Mouse (Mus musculus) heart, embryonic 11.5 days (tissue): Measurements from ENCODE around the gene Rdm1. TPM values are rescaled to one million over a fixed set of nuclear protein-coding genes. Genes with fewer than 3 reads are reported as not detected.

ENCODE experiments used
- ATAC-seq: fragments of 200-750 bp; cut with Nextera tagmentation; replicated peaks from 2 replicates; pipeline ENCODE4 v1.8.0; 2017; ENCODE audit warnings: moderate library complexity; ENCODE audit not compliant: insufficient number of reproducible peaks, low FRiP score, low TSS enrichment
- H3K27ac ChIP-seq: fragments of 300-500 bp; sonication (generic); 2 replicates; pipeline ENCODE4 v1.5.1; 2014; ENCODE audit warnings: mild to moderate bottlenecking, low read depth, low read length
- H3K27me3 ChIP-seq: fragments of 300-500 bp; sonication (generic); 2 replicates; pipeline ENCODE4 v1.6.1; 2014; ENCODE audit warnings: mild to moderate bottlenecking, low read length, mixed read lengths; ENCODE audit not compliant: control insufficient read depth, insufficient read depth
- H3K36me3 ChIP-seq: fragments of 300-500 bp; sonication (generic); 2 replicates; pipeline ENCODE4 v1.6.1; 2014; ENCODE audit warnings: mild to moderate bottlenecking, low read length, moderate library complexity, mixed read lengths; ENCODE audit not compliant: control insufficient read depth, insufficient read depth
- H3K4me1 ChIP-seq: fragments of 300-500 bp; sonication (generic); 2 replicates; pipeline ENCODE4 v1.6.1; 2014; ENCODE audit warnings: low read length; ENCODE audit not compliant: control insufficient read depth, insufficient read depth
- H3K4me2 ChIP-seq: fragments of 300-500 bp; sonication (generic); 2 replicates; pipeline ENCODE4 v1.6.1; 2014; ENCODE audit warnings: mild to moderate bottlenecking, moderate library complexity
- H3K4me3 ChIP-seq: fragments of 300-500 bp; sonication (generic); 2 replicates; pipeline ENCODE4 v1.5.1; 2014; ENCODE audit warnings: low read depth, low read length
- H3K9ac ChIP-seq: fragments of 300-500 bp; sonication (generic); 2 replicates; pipeline ENCODE4 v1.6.1; 2014; ENCODE audit warnings: mild to moderate bottlenecking, low read depth, low read length, moderate library complexity
- H3K9me3 ChIP-seq: fragments of 300-500 bp; sonication (generic); replicated peaks from 2 replicates; pipeline ENCODE4 v1.6.1; 2016; ENCODE audit warnings: low read length; ENCODE audit not compliant: control insufficient read depth
- WGBS: fragments of 180-500 bp; shearing (Covaris S2); extraction: QIAGEN DNeasy Blood & Tissue Kit; methylation state at CpG from one replicate; pipeline ENCODE4 v1.1.7; 2014; ENCODE audit not compliant: insufficient replicate concordance; 5-methylcytosine and 5-hydroxymethylcytosine counted together
- polyA plus RNA-seq: library from polyadenylated mRNA; unstranded; fragments of >200 nt; fragmentation: Nextera tagmentation; extraction: Ambion mirVana; gene quantifications from 2 replicates; pipeline ENCODE4 v1.2.1, GENCODE M21; 2014

Gene Rdm1
- polyA plus RNA-seq, 1 experiment from 2014 or later = 28.2 TPM

DNA sequence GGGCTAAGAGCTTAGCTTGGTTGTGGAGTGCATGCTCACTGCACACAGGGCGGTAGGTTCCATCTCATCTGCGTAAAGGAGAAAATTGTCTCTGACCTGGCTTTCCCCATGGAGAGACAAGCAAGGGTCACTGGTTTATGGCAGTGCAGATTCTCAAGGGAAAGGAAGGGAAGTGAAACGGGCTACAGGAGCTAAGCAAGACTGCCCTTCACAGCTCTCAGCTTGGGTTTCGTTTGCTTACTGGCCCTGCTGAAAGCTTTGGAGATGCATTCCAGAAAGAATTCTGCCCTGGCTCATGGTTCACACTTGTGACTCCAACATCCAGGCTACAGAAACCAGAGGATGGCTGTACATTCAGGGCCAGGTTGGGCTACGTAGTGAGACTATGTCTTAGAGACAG is 51.8 kb downstream of the Rdm1 start:
- Histone ChIP-seq H3K4me1 (peaks cover 6% of the 10 kb centered on the region), H3K27me3 (no peaks in the 10 kb centered on the region), H3K9ac (no peak overlapping the region), H3K27ac (no peak overlapping the region), H3K4me2 (no peak overlapping the region), H3K36me3 (no peaks in the 10 kb centered on the region), H3K4me3 (no peak overlapping the region), H3K9me3 (no peaks in the 10 kb centered on the region)
- no peak for ATAC-seq
- WGBS = 63% methylated on average over 5 of the region's 5 CpGs

DNA sequence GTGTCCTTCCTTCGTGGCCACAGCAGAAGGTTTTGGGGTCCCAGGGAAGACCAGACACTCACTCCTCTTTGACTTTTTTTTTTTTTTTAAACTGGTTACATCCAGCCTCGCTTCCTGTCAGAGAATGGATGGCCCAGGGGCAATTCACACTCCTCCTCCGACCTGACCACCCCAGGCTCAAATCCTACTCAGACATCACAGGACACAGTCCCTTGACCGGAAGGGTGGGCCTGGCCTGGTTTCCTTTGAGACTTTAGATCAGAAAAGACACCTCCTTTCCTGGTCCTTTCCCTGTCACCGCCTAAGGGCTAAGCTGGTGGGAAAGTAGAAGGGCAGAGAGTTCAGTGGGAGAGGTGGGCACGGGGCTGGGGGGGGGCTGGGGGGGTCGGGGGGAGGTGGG is 52.9 kb downstream of the Rdm1 start:
- H3K4me1 ChIP-seq = peaks cover 6% of the 10 kb centered on the region; the same call in 1 of the 2 replicates
- H3K27ac ChIP-seq = peak overlapping the region; percentile 71
- no peaks in the 10 kb centered on the region for H3K36me3 ChIP-seq
- H3K27me3 ChIP-seq = no peaks in the 10 kb centered on the region
- no peak overlapping the region for H3K4me2 ChIP-seq
- H3K9ac ChIP-seq = no peak overlapping the region
- no peak for ATAC-seq
- 36% methylated on average over 7 of the region's 7 CpGs for WGBS
- H3K9me3 ChIP-seq = no peaks in the 10 kb centered on the region
- H3K4me3 ChIP-seq = no peak overlapping the region

DNA sequence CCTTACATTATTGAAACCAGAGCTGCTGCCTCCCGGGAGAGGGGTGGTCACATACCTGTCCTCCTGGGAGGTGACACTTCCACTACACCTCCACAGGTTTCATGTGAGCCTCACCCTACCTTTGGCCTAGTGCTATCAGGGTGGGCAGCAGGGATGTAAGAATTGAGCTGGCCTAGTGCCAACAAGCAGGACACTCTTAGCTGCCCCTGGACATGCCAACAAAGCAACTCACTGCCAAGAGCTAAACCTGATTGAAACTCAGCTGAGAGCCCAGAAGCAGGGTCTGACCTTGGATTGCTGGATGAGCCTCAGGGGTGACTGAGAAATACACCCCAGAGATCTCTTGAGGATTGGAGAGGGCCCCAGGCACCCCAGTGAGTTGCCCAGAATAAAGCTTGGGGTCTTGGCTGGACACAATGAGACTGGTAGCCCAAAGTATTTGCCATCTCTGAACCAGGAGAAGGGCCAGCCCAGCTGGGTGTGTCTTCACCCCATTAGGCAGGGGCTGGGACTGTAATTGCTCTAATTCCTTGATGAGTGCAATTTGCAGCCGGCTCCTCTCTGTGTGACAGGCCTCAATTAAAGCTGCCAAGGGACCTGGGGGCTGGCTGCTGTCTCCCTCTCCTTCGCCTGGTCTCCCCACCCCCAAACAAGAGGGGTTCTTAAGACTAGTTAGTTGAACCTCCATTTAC is 53.8 kb downstream of the Rdm1 start:
- Histone ChIP-seq H3K4me3 (no peak overlapping the region), H3K27me3 (no peaks in the 10 kb centered on the region), H3K9me3 (no peaks in the 10 kb centered on the region), H3K27ac (no peak overlapping the region), H3K4me2 (no peak overlapping the region), H3K36me3 (no peaks in the 10 kb centered on the region), H3K9ac (no peak overlapping the region; the same call in 1 of the 2 replicates), H3K4me1 (peaks cover 6% of the 10 kb centered on the region; the same call in 1 of the 2 replicates)
- no peak for ATAC-seq
- 47% methylated on average over 3 of the region's 3 CpGs for WGBS

DNA sequence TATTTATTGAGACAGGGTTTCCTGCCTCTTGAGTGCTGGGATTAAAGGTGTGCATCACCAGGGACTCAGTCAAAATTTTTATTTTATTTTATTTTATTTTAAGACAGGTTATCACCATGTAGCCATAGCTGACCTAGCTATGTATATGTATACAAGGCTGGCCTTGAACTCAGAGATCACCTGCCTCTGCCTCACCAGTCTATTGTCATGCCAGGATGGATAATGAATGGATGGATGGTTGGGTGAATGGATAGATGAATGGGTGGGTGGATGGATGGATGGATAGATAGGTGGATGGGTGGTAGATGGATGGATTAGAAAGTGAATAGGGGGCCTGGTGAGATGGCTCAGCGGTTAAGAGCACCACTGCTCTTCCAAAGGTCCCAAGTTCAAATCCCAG is 55.0 kb downstream of the Rdm1 start:
- H3K4me2 ChIP-seq = no peak overlapping the region
- H3K4me3 ChIP-seq = no peak overlapping the region
- no peak overlapping the region for H3K9ac ChIP-seq
- peaks cover 9% of the 10 kb centered on the region for H3K4me1 ChIP-seq
- no peaks in the 10 kb centered on the region for H3K36me3 ChIP-seq
- no peaks in the 10 kb centered on the region for H3K27me3 ChIP-seq
- WGBS = 92% methylated on average over 1 of the region's 1 CpGs
- no peak overlapping the region for H3K27ac ChIP-seq
- H3K9me3 ChIP-seq = no peaks in the 10 kb centered on the region
- ATAC-seq = no peak

DNA sequence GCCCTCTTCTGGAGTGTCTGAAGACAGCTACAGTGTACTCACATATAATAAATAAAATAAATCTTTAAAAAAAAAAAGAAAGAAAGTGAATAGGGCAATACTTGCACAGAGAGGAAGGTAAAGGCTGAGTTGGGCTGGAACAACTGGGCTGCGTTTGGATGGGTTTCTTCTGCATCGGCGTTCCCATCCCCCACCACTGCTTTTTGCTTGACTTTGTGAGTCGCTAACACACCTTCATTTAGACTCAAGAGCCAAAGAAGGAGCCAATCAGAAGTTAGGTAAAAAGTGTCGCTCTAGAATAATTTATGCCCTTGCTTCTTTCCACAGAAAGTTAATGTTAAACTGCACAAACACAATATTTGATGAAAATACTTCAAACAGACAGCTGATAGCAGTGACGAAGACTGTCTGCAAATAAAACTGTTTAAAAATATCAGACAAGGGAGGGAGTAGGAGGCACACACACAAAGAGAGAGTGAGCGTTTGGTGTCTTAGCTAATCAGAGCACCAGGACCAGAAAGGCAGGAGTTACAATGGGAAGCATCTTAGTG is 55.5 kb downstream of the Rdm1 start:
- Histone ChIP-seq H3K9me3 (no peaks in the 10 kb centered on the region), H3K9ac (no peak overlapping the region), H3K27me3 (no peaks in the 10 kb centered on the region), H3K36me3 (no peaks in the 10 kb centered on the region), H3K4me2 (no peak overlapping the region), H3K4me1 (peaks cover 15% of the 10 kb centered on the region), H3K4me3 (no peak overlapping the region), H3K27ac (no peak overlapping the region)
- 72% methylated on average over 7 of the region's 7 CpGs for WGBS
- ATAC-seq = no peak

Other genes with a start within 250 kb of the Rdm1 start
- gene Aarsd1, start 209.6 kb upstream of the Rdm1 start, polyA plus RNA-seq = 49.7 and 52.3 TPM in 2 replicates
- 17.5 and 18.7 TPM in 2 replicates for gene Gm27029, start 202.4 kb upstream of the Rdm1 start, polyA plus RNA-seq
- gene Rundc1, start 202.1 kb upstream of the Rdm1 start, polyA plus RNA-seq = 9.6 and 12.9 TPM in 2 replicates
- 75.3 and 82.6 TPM in 2 replicates for gene Ptges3l, start 201.9 kb upstream of the Rdm1 start, polyA plus RNA-seq
- gene Rpl27, start 184.9 kb upstream of the Rdm1 start, polyA plus RNA-seq = 286 and 315 TPM in 2 replicates
- gene Ifi35, start 178.8 kb upstream of the Rdm1 start, polyA plus RNA-seq = 10.2 and 11.8 TPM in 2 replicates
- 17.5 and 22.3 TPM in 2 replicates for gene Rnd2, start 162.2 kb upstream of the Rdm1 start, polyA plus RNA-seq
- 26.5 and 31.7 TPM in 2 replicates for gene Vat1, start 161.0 kb upstream of the Rdm1 start, polyA plus RNA-seq
- gene Brca1, start 75.2 kb upstream of the Rdm1 start, polyA plus RNA-seq = 12.3 and 12.7 TPM in 2 replicates
- gene Nbr1, start 75.0 kb upstream of the Rdm1 start, polyA plus RNA-seq = 48.4 and 72.2 TPM in 2 replicates
- gene Tmem106a, start 45.0 kb upstream of the Rdm1 start, polyA plus RNA-seq = 3.3 and 4.4 TPM in 2 replicates
- not detected in 2 replicates for gene Gm11634, start 27.9 kb upstream of the Rdm1 start, polyA plus RNA-seq
- 9.4 and 10.5 TPM in 2 replicates for gene Arl4d, start 38.3 kb downstream of the Rdm1 start, polyA plus RNA-seq
- 24.3 and 26.1 TPM in 2 replicates for gene Dhx8, start 105.7 kb downstream of the Rdm1 start, polyA plus RNA-seq
- gene Etv4, start 158.2 kb downstream of the Rdm1 start, polyA plus RNA-seq = 4.5 and 8.7 TPM in 2 replicates